Mouse (Mus musculus) stomach, embryonic 15.5 days (tissue): ENCODE measurements around the gene Cdr2l. TPM values are rescaled to one million over a fixed set of nuclear protein-coding genes. Genes with fewer than 3 reads are reported as not detected.
A peak's percentile ranks its signal among the peaks of the same experiment; 100 is the strongest.

Source experiments
- ATAC-seq: fragments of 200-750 bp; cut with Nextera tagmentation; 2 replicates; pipeline ENCODE4 v1.8.0; 2017; ENCODE audit warnings: low read depth, moderate number of reproducible peaks, moderate TSS enrichment; ENCODE audit not compliant: insufficient read depth, low FRiP score
- H3K27ac ChIP-seq: fragments of 300-500 bp; sonication (generic); 2 replicates; pipeline ENCODE4 v1.5.1; 2015; ENCODE audit warnings: mild to moderate bottlenecking, inconsistent platforms
- H3K27me3 ChIP-seq: fragments of 300-500 bp; sonication (generic); replicated peaks from 2 replicates; pipeline ENCODE4 v1.6.1; 2015; ENCODE audit warnings: inconsistent platforms
- H3K36me3 ChIP-seq: fragments of 300-500 bp; sonication (generic); 2 replicates; pipeline ENCODE4 v1.6.1; 2015; ENCODE audit warnings: inconsistent platforms
- H3K4me1 ChIP-seq: fragments of 300-500 bp; sonication (generic); 2 replicates; pipeline ENCODE4 v1.6.1; 2015; ENCODE audit warnings: inconsistent platforms
- H3K4me2 ChIP-seq: fragments of 300-500 bp; sonication (generic); 2 replicates; pipeline ENCODE4 v1.6.1; 2015; ENCODE audit warnings: mild to moderate bottlenecking, inconsistent platforms
- H3K4me3 ChIP-seq: fragments of 300-500 bp; sonication (generic); replicated peaks from 2 replicates; pipeline ENCODE4 v1.5.1; 2015; ENCODE audit warnings: inconsistent platforms
- H3K9ac ChIP-seq: fragments of 300-500 bp; sonication (generic); 2 replicates; pipeline ENCODE4 v1.6.1; 2015; ENCODE audit warnings: inconsistent platforms
- H3K9me3 ChIP-seq: fragments of 300-500 bp; sonication (generic); 2 replicates; pipeline ENCODE4 v1.6.1; 2016; ENCODE audit warnings: inconsistent platforms
- WGBS: fragments of 180-500 bp; shearing (Covaris S2); methylation state at CpG from one replicate; pipeline ENCODE4 v1.1.7; 2015; 5-methylcytosine and 5-hydroxymethylcytosine counted together
- polyA plus RNA-seq: library from polyadenylated mRNA; unstranded; fragments of >200 nt; fragmentation: Nextera tagmentation; extraction: Ambion mirVana; gene quantifications from 2 replicates; pipeline ENCODE4 v1.2.1, GENCODE M21; 2015

The Cdr2l gene
- polyA plus RNA-seq: 10.0 and 10.5 TPM in 2 replicates

DNA sequence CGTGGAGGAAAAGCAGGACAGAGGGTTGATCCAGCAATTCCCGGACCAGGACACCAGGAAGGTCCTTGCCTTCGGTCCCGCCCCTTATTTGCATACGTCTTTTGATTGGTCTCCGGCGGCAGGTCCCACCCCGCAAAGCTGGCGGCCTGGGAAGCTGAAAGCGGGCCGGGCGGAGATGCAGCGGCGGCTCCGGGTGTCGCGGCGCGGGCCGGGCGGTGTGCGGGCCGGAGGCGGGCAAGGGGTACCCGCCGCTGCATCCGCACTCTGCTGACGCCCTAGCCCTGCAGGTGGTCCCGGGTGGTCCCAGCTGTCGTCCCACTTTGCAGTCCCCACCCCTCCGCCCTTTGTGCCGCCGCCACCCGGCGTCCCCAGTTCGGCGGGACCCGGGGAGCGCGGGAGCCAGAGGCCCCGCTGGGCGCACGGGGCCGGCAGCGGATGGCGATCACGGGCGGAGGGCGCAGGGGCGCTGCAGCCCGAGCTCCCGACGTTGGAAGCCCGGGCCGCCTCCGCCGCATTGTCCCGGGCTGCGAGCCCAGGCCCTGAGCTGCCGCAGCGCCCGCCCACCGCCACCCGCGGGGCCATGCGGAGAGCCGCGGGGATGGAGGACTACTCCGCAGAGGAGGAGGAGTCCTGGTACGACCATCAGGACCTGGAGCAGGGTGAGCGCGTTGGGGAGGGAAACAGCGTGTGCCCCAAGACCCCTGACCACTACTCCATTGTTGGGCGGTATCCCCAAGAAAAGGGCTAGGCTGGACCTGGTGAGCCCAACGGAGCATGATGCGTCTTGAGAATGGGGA lies at the start of gene Cdr2l:
TSS of gene Cdr2l (plus strand) at position 174 of the 797 bp plus-strand sequence.
- Histone ChIP-seq H3K4me1 (peaks cover 27% of the 10 kb centered on the region), H3K36me3 (no peaks in the 10 kb centered on the region), H3K27ac (peak within 1 kb of the TSS; percentile 84), H3K9me3 (no peaks in the 10 kb centered on the region), H3K27me3 (no peaks in the 10 kb centered on the region), H3K9ac (peak within 1 kb of the TSS; percentile 76), H3K4me2 (peak within 1 kb of the TSS; percentile 78), H3K4me3 (peak within 1 kb of the TSS; percentile 74)
- WGBS: under 1% methylated on average over 74 of the region's 76 CpGs
- peak; percentile 89 for ATAC-seq

DNA sequence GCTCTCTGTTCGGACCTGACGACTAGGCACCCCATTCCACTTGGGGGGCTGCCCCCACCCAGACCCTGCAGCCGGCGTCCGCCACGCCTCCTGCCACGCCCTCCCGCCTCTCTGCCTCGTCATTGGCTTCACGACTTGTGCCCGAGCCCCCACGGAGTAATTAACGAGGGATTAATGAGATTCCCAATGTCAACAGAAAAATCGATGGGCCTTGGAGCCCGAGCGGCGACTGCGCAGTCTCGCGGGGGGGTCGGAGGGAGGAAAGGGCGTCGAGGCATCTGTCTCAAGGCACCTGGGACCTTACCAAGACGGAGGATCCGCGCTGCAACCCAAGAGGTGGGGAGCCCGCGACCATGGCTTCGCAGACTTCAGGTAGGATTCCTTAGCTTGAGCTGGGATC lies 47.2 kb upstream of the Cdr2l start, which contains the start of gene Otop3:
TSS of gene Otop3 (plus strand) at position 201 of the 400 bp plus-strand sequence.
- 4% methylated on average over 29 of the region's 29 CpGs for WGBS
- no peaks in the 10 kb centered on the region for H3K36me3 ChIP-seq
- peaks cover 53% of the 10 kb centered on the region for H3K27me3 ChIP-seq
- H3K9ac ChIP-seq: no peak within 1 kb of the TSS
- no peak within 1 kb of the TSS for H3K27ac ChIP-seq
- H3K4me1 ChIP-seq: peaks cover 12% of the 10 kb centered on the region
- peak within 1 kb of the TSS; percentile 19; the same call in 1 of the 2 replicates for H3K4me3 ChIP-seq
- ATAC-seq: no peak
- no peaks in the 10 kb centered on the region for H3K9me3 ChIP-seq
- H3K4me2 ChIP-seq: peak within 1 kb of the TSS; percentile 49

DNA sequence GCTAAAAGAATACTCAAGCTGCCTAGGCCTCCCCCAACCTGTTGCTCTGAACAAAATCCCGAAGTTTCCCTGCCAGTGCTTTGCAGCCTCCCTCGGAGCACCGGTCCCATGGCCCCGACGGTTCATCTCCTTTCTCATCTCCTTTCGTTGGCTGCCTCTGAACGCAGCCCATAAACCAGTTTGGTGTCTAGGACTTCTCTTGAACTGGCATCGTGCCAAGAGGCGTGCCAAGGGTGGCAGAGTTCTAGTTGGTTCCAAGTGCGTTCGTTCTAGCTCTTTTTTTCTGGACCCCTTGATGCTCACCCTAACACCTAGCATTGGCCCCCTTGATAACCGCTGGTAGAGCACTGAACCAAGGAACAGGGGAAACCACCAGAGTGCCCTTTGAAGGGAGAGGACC lies 46.5 kb upstream of the Cdr2l start:
- H3K4me2 ChIP-seq: peak overlapping the region; percentile 49
- peaks cover 12% of the 10 kb centered on the region for H3K4me1 ChIP-seq
- no peak for ATAC-seq
- H3K27me3 ChIP-seq: peaks cover 53% of the 10 kb centered on the region
- 0 out of 2 replicates have a peak overlapping the region, but pooled peaks have one; percentile 3 for H3K4me3 ChIP-seq
- no peak overlapping the region for H3K27ac ChIP-seq
- WGBS: 50% methylated on average over 12 of the region's 12 CpGs
- H3K36me3 ChIP-seq: no peaks in the 10 kb centered on the region
- H3K9me3 ChIP-seq: no peaks in the 10 kb centered on the region
- no peak overlapping the region for H3K9ac ChIP-seq

DNA sequence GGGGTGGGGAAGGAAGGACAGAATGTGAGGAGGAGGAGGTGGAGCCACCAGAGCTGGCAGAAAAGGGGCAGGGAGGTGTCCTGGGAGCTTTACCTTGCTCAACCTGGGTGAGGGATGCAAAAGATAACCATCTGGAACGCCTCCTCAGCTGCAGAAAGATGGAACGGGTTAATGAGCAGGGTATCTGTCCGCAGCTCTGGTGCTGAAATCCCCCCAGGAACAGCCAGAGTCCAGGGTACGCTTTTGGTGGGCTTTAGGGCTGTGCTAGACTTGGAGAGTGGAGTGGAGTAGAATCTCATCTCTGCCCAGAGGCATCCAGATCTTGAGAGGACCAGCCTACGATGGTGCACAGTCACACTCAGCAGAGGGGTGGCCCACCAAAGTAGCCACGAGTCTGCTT lies 45.6 kb upstream of the Cdr2l start:
- peaks cover 51% of the 10 kb centered on the region for H3K27me3 ChIP-seq
- 15% methylated on average over 6 of the region's 6 CpGs for WGBS
- no peak overlapping the region for H3K27ac ChIP-seq

DNA sequence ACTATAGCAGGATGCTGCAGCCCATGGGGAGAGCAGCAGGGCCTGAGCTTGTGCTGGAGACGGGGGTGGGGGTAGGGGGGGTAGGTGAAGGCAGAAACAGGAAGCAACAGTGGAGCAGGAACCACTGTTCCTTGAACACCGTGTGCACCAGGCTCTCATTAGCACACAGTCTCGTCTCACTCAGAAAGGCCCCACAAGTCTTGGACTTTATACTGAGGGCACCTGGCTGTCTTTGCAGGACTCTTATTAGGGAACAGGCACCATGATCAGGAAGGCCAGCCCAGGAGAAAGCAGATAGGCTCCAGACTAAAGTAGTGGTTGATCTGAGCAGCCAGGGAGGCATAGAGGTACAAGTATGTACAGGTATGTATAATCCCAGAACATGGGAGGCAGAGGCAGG lies 44.4 kb upstream of the Cdr2l start:
- no peak overlapping the region for H3K4me2 ChIP-seq
- H3K9ac ChIP-seq: no peak overlapping the region
- H3K27me3 ChIP-seq: peaks cover 44% of the 10 kb centered on the region
- no peak overlapping the region for H3K4me3 ChIP-seq
- 51% methylated on average over 3 of the region's 3 CpGs for WGBS
- H3K9me3 ChIP-seq: no peaks in the 10 kb centered on the region
- no peak for ATAC-seq
- H3K27ac ChIP-seq: no peak overlapping the region
- peaks cover 12% of the 10 kb centered on the region for H3K4me1 ChIP-seq
- H3K36me3 ChIP-seq: no peaks in the 10 kb centered on the region

More for the DNA sequence above, 45.6 kb upstream of the Cdr2l start:
- no peaks in the 10 kb centered on the region for H3K9me3 ChIP-seq
- no peak for ATAC-seq
- H3K9ac ChIP-seq: no peak overlapping the region
- peaks cover 12% of the 10 kb centered on the region for H3K4me1 ChIP-seq
- no peaks in the 10 kb centered on the region for H3K36me3 ChIP-seq
- H3K4me3 ChIP-seq: no peak overlapping the region
- no peak overlapping the region for H3K4me2 ChIP-seq

DNA sequence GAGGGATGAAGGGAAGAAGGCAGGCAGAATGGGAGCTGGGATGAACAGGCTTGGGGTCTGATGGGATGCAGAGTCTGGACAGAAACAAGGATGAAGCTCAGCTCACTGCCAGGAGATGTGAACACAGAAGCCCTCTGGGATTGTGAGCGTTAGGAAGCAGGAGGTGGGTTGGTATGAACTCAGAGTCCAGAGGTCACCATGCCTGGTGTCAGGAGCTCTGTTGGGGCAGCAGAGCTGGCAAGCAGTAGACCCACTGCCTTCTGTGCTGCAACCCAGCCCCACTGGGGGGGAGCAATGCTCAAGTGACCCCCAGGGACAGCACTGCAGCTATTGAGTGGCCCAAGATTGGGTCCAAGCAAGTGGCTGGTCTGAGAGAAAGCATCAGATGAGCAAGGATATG lies 43.9 kb upstream of the Cdr2l start:
- H3K9ac ChIP-seq: no peak overlapping the region
- H3K27ac ChIP-seq: no peak overlapping the region
- H3K4me3 ChIP-seq: no peak overlapping the region
- H3K4me1 ChIP-seq: peaks cover 12% of the 10 kb centered on the region
- no peaks in the 10 kb centered on the region for H3K36me3 ChIP-seq
- H3K4me2 ChIP-seq: no peak overlapping the region
- peaks cover 43% of the 10 kb centered on the region for H3K27me3 ChIP-seq
- no peak for ATAC-seq
- H3K9me3 ChIP-seq: no peaks in the 10 kb centered on the region
- 71% methylated on average over 1 of the region's 1 CpGs for WGBS

DNA sequence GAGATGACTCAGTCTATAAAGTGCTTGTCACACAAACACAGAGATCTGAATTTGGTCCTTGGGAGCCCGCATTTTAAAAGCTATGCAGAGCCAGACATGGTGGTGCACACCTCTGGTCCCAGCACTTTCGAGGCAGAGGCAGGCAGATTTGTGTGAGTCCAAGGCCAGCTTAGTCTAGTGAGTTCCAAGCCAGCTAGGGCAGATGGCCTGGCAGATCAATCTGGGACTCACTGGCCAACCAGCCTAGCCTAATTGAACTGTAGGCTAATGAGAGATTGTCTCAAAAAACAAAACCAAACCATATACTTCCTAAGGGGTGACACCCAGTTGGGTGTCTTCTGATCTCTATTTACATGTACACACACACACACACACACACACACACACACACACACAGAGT lies 40.5 kb upstream of the Cdr2l start:
- no peak overlapping the region for H3K4me3 ChIP-seq
- H3K27me3 ChIP-seq: peaks cover 14% of the 10 kb centered on the region
- no peak overlapping the region for H3K4me2 ChIP-seq
- H3K9ac ChIP-seq: no peak overlapping the region
- no peak overlapping the region for H3K27ac ChIP-seq
- H3K36me3 ChIP-seq: no peaks in the 10 kb centered on the region
- H3K9me3 ChIP-seq: no peaks in the 10 kb centered on the region
- peaks cover 12% of the 10 kb centered on the region for H3K4me1 ChIP-seq
- WGBS: 57% methylated on average over 2 of the region's 2 CpGs
- no peak for ATAC-seq

DNA sequence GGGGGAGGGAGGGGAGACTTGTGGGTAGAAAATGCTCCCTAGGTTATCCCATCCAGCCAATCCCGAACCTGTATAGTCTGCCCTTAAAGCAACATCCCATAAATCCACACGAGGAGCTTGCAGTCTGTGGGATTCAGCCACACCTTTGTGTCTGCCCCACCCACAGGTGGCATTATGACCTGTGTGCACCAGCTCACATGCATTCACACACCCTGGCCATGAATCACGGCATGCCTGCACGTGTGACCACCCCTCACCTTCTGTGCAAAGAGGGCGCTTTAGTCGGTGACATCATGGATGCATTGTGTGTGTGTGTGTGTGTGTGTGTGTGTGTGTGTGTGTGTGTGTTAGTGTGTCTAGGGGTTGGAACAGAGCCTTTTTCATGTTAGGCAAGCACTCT lies 39.9 kb upstream of the Cdr2l start:
- Histone ChIP-seq H3K36me3 (no peaks in the 10 kb centered on the region), H3K9me3 (no peaks in the 10 kb centered on the region), H3K27me3 (peaks cover 13% of the 10 kb centered on the region; the same call in 1 of the 2 replicates), H3K4me1 (peaks cover 18% of the 10 kb centered on the region), H3K27ac (no peak overlapping the region), H3K9ac (no peak overlapping the region), H3K4me2 (no peak overlapping the region), H3K4me3 (no peak overlapping the region)
- 58% methylated on average over 6 of the region's 6 CpGs for WGBS
- ATAC-seq: no peak

DNA sequence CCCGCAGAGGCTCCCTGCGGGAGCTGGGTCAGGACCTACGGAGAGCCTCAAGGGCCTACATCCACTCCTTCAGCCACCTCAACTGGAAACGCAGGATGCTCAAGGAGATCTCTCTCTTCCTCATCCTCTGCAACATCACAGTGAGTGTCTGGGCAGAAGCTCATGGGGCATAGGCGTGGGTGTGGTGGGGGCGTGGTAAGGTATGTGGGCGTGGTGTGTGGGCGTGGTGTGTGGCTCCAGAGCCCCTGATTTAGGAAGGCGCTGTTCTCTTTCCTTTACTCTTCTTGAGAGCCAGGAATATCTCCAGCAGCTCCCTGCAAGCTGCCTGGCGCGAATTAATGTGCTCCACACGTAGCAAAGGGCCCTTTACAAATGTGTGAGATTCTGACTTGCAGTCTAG lies 36.7 kb upstream of the Cdr2l start:
- peaks cover 8% of the 10 kb centered on the region; the same call in 1 of the 2 replicates for H3K27me3 ChIP-seq
- no peak overlapping the region for H3K4me3 ChIP-seq
- no peak overlapping the region for H3K27ac ChIP-seq
- H3K4me1 ChIP-seq: peaks cover 23% of the 10 kb centered on the region
- no peaks in the 10 kb centered on the region for H3K9me3 ChIP-seq
- no peak overlapping the region for H3K9ac ChIP-seq
- H3K4me2 ChIP-seq: no peak overlapping the region
- 19% methylated on average over 12 of the region's 12 CpGs for WGBS
- no peak for ATAC-seq
- H3K36me3 ChIP-seq: no peaks in the 10 kb centered on the region

DNA sequence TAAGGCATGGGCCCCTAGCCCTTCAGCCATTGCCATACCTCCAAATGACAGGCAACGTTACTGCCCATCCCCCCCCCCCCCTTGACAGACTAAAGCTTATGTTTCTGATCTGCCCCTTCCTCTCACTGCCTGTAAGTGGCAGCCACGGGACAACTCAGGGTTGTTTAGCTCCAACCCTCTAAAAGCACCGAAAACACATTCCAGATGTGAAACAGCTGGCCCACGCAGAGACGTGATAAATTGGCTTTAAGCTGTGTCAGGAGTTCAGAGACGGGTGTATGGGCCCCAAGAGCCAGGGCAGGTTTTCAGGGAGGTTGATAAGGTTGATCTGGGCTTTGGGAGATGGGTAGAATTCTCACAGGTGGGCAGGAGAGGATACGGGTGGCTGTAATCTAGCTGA lies 36.2 kb upstream of the Cdr2l start:
- no peak for ATAC-seq
- Histone ChIP-seq H3K9me3 (no peaks in the 10 kb centered on the region), H3K9ac (no peak overlapping the region), H3K4me1 (peaks cover 23% of the 10 kb centered on the region), H3K4me2 (no peak overlapping the region), H3K4me3 (no peak overlapping the region), H3K27ac (no peak overlapping the region), H3K27me3 (peaks cover 8% of the 10 kb centered on the region; the same call in 1 of the 2 replicates), H3K36me3 (no peaks in the 10 kb centered on the region)
- 18% methylated on average over 7 of the region's 7 CpGs for WGBS

DNA sequence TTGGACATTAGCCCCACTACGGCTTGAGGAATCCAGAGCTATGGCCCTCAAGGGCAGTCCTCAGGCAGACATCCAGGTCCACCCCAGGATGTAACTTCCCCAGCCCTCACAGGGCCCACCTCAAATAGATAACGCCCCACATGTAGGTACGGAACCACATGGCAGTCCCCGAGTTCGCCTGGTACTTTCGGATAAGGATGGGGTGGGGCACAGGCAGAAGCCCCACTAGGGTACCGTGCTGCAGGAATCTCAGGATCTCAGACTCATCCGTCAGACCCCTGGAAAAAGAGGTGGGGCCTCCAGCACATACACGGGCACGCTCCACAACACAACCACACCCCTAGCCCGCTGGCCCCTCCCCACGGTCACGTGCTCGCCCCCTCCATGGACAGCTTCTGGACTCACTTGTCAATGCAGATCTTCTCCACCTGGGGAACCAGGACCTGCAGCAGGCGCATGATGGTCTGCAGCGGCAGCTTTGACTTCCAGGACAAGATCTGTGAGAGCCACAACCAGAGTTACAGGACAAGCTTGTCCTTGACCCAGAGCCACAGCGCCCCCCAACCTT lies 33.0 kb upstream of the Cdr2l start:
- Histone ChIP-seq H3K27me3 (peaks cover 8% of the 10 kb centered on the region), H3K36me3 (0 out of 2 replicates have a peak, but pooled peaks cover 4% of the 10 kb centered on the region), H3K27ac (no peak overlapping the region), H3K9me3 (no peaks in the 10 kb centered on the region), H3K4me3 (no peak overlapping the region), H3K9ac (no peak overlapping the region), H3K4me1 (peaks cover 23% of the 10 kb centered on the region), H3K4me2 (no peak overlapping the region)
- 37% methylated on average over 17 of the region's 17 CpGs for WGBS
- ATAC-seq: no peak

DNA sequence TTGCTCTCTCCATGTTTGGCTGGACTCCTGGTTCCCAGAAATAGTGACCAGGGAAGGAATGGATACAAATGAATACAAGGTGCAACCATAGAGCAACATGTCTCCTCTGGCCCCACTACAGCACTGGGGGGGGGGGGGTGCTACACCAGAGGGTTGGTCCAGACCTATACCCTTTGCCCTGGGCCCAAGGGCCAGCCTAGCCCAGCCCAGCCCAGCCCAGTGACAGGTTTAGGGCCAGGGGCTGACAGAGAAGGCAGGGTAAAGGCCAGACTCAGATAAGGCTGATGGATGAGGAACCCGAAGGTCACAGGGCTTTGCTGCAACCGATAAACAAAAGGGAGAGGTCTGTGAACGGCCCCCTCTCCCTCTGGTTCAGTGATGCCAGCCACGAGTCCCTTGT lies 31.7 kb upstream of the Cdr2l start:
- no peaks in the 10 kb centered on the region for H3K9me3 ChIP-seq
- H3K27me3 ChIP-seq: peaks cover 7% of the 10 kb centered on the region
- H3K27ac ChIP-seq: no peak overlapping the region
- H3K36me3 ChIP-seq: 0 out of 2 replicates have a peak, but pooled peaks cover 4% of the 10 kb centered on the region
- H3K9ac ChIP-seq: no peak overlapping the region
- H3K4me2 ChIP-seq: no peak overlapping the region
- H3K4me1 ChIP-seq: peaks cover 22% of the 10 kb centered on the region
- WGBS: 27% methylated on average over 4 of the region's 4 CpGs
- H3K4me3 ChIP-seq: no peak overlapping the region
- no peak for ATAC-seq
